Mouse (Mus musculus) c-Kit-negative CD71-positive TER-119-positive erythroid progenitor cells, embryonic 14.5 days (primary cell): ENCODE measurements around the gene Slc4a5.

Experiments
- DNase-seq: peaks from one replicate; pipeline ENCODE4 v3.0.0-alpha.2; 2013; ENCODE audit warnings: low read depth, low spot score

The Slc4a5 gene

GRCm38 (mm10) chr6:83219814-83220213, at the start of gene Slc4a5:
Slc4a5 (plus strand) TSS chr6:83219828.
- no peak for DNase-seq

GRCm38 (mm10) chr6:83169872-83170271, 49.8 kb upstream of the Slc4a5 start:
- DNase-seq, result no peak

- DNase-seq, result no peak
Observed at GRCm38 (mm10) chr6:83171063-83171462, 48.6 kb upstream of the Slc4a5 start.

- no peak for DNase-seq
Observed at GRCm38 (mm10) chr6:83172240-83172920, 47.2 kb upstream of the Slc4a5 start.

- DNase-seq, result no peak
Observed at GRCm38 (mm10) chr6:83175996-83176395, 43.6 kb upstream of the Slc4a5 start.

- DNase-seq, result no peak
Observed at GRCm38 (mm10) chr6:83179390-83180117, 40.1 kb upstream of the Slc4a5 start.

- DNase-seq, result no peak
Observed at GRCm38 (mm10) chr6:83180605-83181004, 39.0 kb upstream of the Slc4a5 start.

- no peak for DNase-seq
Observed at GRCm38 (mm10) chr6:83184858-83185435, 34.7 kb upstream of the Slc4a5 start.

- no peak for DNase-seq
Observed at GRCm38 (mm10) chr6:83185895-83186861, 33.5 kb upstream of the Slc4a5 start.

- DNase-seq, result no peak
Observed at GRCm38 (mm10) chr6:83186946-83187345, 32.7 kb upstream of the Slc4a5 start.

- DNase-seq, result no peak
Observed at GRCm38 (mm10) chr6:83193571-83193970, 26.1 kb upstream of the Slc4a5 start.

GRCm38 (mm10) chr6:83197345-83198004, 22.2 kb upstream of the Slc4a5 start:
- DNase-seq, result no peak

- no peak for DNase-seq
Observed at GRCm38 (mm10) chr6:83203320-83203719, 16.3 kb upstream of the Slc4a5 start.

- no peak for DNase-seq
Observed at GRCm38 (mm10) chr6:83205851-83206250, 13.8 kb upstream of the Slc4a5 start.

GRCm38 (mm10) chr6:83206321-83206720, 13.3 kb upstream of the Slc4a5 start:
- no peak for DNase-seq

- no peak for DNase-seq
Observed at GRCm38 (mm10) chr6:83207361-83208049, 12.1 kb upstream of the Slc4a5 start.

GRCm38 (mm10) chr6:83208050-83208400, 11.6 kb upstream of the Slc4a5 start:
- no peak for DNase-seq

GRCm38 (mm10) chr6:83210495-83210894, 9.1 kb upstream of the Slc4a5 start:
- DNase-seq, result no peak

GRCm38 (mm10) chr6:83211526-83211925, 8.1 kb upstream of the Slc4a5 start:
- no peak for DNase-seq

GRCm38 (mm10) chr6:83215002-83215666, 4.5 kb upstream of the Slc4a5 start:
- DNase-seq, result peak; percentile 24
